Mouse (Mus musculus): ENCODE data around the gene Tmem130. TPM values are rescaled to one million over a fixed set of nuclear protein-coding genes. Genes with fewer than 3 reads are reported as not detected.

The Tmem130 gene
- 21.3 and 25.7 TPM in 2 replicates for polyA plus RNA-seq (2015; fragmentation: Nextera tagmentation; extraction: Ambion mirVana)

GRCm38 (mm10) chr5:144761161-144761868 is at the start of gene Tmem130:
Tmem130 (minus strand) TSS chr5:144761818.

GRCm38 (mm10) chr5:144767106-144767798 is 5.6 kb upstream of the Tmem130 start, which contains the start of gene Trrap:
Trrap (plus strand) TSS chr5:144767732.

Other genes starting within 250 kb of the Tmem130 start
- 0.39 and 0.44 TPM in 2 replicates for gene Nptx2, start 215.9 kb downstream of the Tmem130 start, polyA plus RNA-seq (2015; fragmentation: Nextera tagmentation; extraction: Ambion mirVana)
- gene Trrap, start 5.9 kb upstream of the Tmem130 start, polyA plus RNA-seq (2015; fragmentation: Nextera tagmentation; extraction: Ambion mirVana): 31.4 and 52.7 TPM in 2 replicates
- gene Smurf1, start 204.0 kb upstream of the Tmem130 start, polyA plus RNA-seq (2015; fragmentation: Nextera tagmentation; extraction: Ambion mirVana): 9.3 and 9.7 TPM in 2 replicates

Data from adrenal gland, postnatal 0 days (tissue).